Mouse (Mus musculus) A20 (cell line): ENCODE measurements around the gene Gm9913.

ENCODE experiments used
- DNase-seq: peaks from one replicate; pipeline ENCODE4 v3.0.0-alpha.2; 2011; ENCODE audit warnings: low read depth, low spot score

The Gm9913 gene

DNA sequence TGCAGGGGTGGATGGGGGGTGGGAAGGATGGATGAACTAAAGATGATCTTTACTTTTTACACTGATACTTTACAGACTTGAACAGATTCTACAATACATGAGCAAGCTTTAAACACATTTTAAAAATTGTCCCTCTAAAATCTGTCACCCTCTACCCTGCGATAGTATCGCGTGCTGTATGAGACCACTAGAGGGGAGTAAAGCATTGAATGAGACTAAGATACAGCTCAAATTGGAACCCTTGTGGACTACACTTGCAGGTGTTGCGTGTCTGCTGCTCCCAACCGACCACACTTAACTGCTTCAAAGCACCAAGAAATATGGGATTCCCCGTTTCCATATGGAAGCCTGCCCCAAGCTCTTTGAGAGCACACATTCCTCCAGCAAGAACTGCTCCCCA lies 50.9 kb downstream of the Gm9913 start:
- DNase-seq: peak; percentile 72
